Mouse (Mus musculus) lung, adult 2 months (tissue): ENCODE results near the gene Slc6a17.

Source experiments
- CTCF ChIP-seq: fragments of 200-500 bp; IDR thresholded peaks from 2 replicates; pipeline ENCODE4 v1.5.1; 2011; ENCODE audit warnings: mild to moderate bottlenecking, low read length, control low read depth; ENCODE audit not compliant: insufficient read depth
- POLR2A ChIP-seq: fragments of 200-500 bp; IDR thresholded peaks from 2 replicates; pipeline ENCODE4 v1.6.1; 2011; ENCODE audit warnings: low read depth, mild to moderate bottlenecking, control low read depth, low read length, borderline replicate concordance; ENCODE audit errors: extremely low read depth

- TF ChIP-seq CTCF: no peak
- no peak for TF ChIP-seq POLR2A
These were observed 29.1 kb upstream of the Slc6a17 start for GRCm38 (mm10) chr3:107546956-107547355.
